In genomic region chr19:3540997-3541396, GRCm38 (mm10) we compare ENCODE assay signal across 28 mouse cellular contexts. TPM values are rescaled to one million over a fixed set of nuclear protein-coding genes. Genes with fewer than 3 reads are reported as not detected.
DNase-seq lines count a peak whose midpoint lies in the region; ATAC-seq and TF ChIP-seq lines count a peak whose summit lies in the region.
"Had no signal": no experiment of that assay in that cellular context is flagged by ENCODE, and none has a peak within 500 bp of the region (broad histone marks: within the 10 kb centered on the region; RNA-seq: fewer than 3 reads in every experiment).

No protein-coding gene starts in this region.

- H3K9me3 ChIP-seq in liver, embryonic 12.5 days (replicated peaks), result no peaks in the 10 kb centered on the region
- no peaks in the 10 kb centered on the region for H3K9me3 ChIP-seq in liver, postnatal 0 days (ENCODE audit: low read length)
- H3K9me3 ChIP-seq in liver, embryonic 15.5 days (replicated peaks), result no peaks in the 10 kb centered on the region
- H3K9me3 ChIP-seq: embryonic facial prominence, embryonic 13.5 days; embryonic facial prominence, embryonic 15.5 days; forebrain, embryonic 10.5 days; forebrain, embryonic 12.5 days; G1E had no signal

- intact Hi-C loops in heart, postnatal 36 days (cut with DNase I), result no loop called here

- no peak overlapping the region for H3K9ac ChIP-seq in liver, embryonic 12.5 days
- no peak overlapping the region for H3K9ac ChIP-seq in liver, postnatal 0 days (replicated peaks)
- H3K9ac ChIP-seq in liver, embryonic 15.5 days, result no peak overlapping the region
- H3K9ac ChIP-seq: embryonic facial prominence, embryonic 13.5 days; embryonic facial prominence, embryonic 15.5 days; forebrain, embryonic 12.5 days had no signal

- TF ChIP-seq CTCF in liver, postnatal 0 days (IDR thresholded peaks at IDR 0.05; ENCODE audit: low read depth), result no peak

- TF ChIP-seq EP300 in liver, postnatal 0 days (IDR thresholded peaks at IDR 0.05; ENCODE audit: low read depth), result no peak

- H3K36me3 ChIP-seq in liver, embryonic 12.5 days, result peaks cover 30% of the 10 kb centered on the region
- H3K36me3 ChIP-seq in liver, postnatal 0 days (replicated peaks; ENCODE audit: insufficient read depth, low read length), result 0 out of 2 replicates have a peak, but pooled peaks cover 3% of the 10 kb centered on the region
- peaks cover 32% of the 10 kb centered on the region for H3K36me3 ChIP-seq in liver, embryonic 15.5 days (replicated peaks)

- no peaks in the 10 kb centered on the region for H3K27me3 ChIP-seq in liver, embryonic 12.5 days (replicated peaks)
- no peaks in the 10 kb centered on the region for H3K27me3 ChIP-seq in liver, postnatal 0 days (ENCODE audit: insufficient read depth, low read length)
- no peaks in the 10 kb centered on the region for H3K27me3 ChIP-seq in liver, embryonic 15.5 days
- H3K27me3 ChIP-seq: CH12.LX; embryonic facial prominence, embryonic 13.5 days; embryonic facial prominence, embryonic 15.5 days; forebrain, embryonic 12.5 days had no signal

- H3K27ac ChIP-seq in liver, embryonic 12.5 days, result no peak overlapping the region
- H3K27ac ChIP-seq in liver, postnatal 0 days (ENCODE audit: low read depth), result no peak overlapping the region
- H3K27ac ChIP-seq in liver, embryonic 15.5 days (replicated peaks), result no peak overlapping the region
- H3K27ac ChIP-seq: embryonic facial prominence, embryonic 13.5 days; embryonic facial prominence, embryonic 15.5 days; forebrain, embryonic 10.5 days; forebrain, embryonic 12.5 days had no signal

- peak; percentile 48 for DNase-seq in heart, adult 11 months
- DNase-seq in heart, postnatal 36 days, result no peak
- DNase-seq in liver, postnatal 0 days, result no peak
- no peak for DNase-seq in kidney, postnatal 25 days
- DNase-seq in MN1 (ENCODE audit: low spot score), result no peak
- DNase-seq: adrenal gland, adult 2 months; adrenal gland, postnatal 10 days; adrenal gland, postnatal 25 days; B cell, adult 2 months; cerebellum, adult 11 months; cerebellum, adult 18-20 months; cerebellum, adult 8-10 months; cerebellum, adult 9-11 months; cerebellum, postnatal 14 days; cerebellum, postnatal 36 days; embryo, embryonic 11 days had no signal

- no peak overlapping the region for H3K4me2 ChIP-seq in liver, embryonic 12.5 days
- no peak overlapping the region for H3K4me2 ChIP-seq in liver, postnatal 0 days (ENCODE audit: low read depth, low read length)
- no peak overlapping the region for H3K4me2 ChIP-seq in liver, embryonic 15.5 days
- H3K4me2 ChIP-seq: embryonic facial prominence, embryonic 13.5 days; embryonic facial prominence, embryonic 15.5 days; forebrain, embryonic 12.5 days had no signal

- peaks cover 42% of the 10 kb centered on the region for H3K4me1 ChIP-seq in liver, embryonic 12.5 days
- peaks cover 20% of the 10 kb centered on the region for H3K4me1 ChIP-seq in liver, postnatal 0 days (ENCODE audit: insufficient read depth)
- H3K4me1 ChIP-seq in liver, embryonic 15.5 days (replicated peaks), result peaks cover 26% of the 10 kb centered on the region
- H3K4me1 ChIP-seq: forebrain, embryonic 10.5 days; forebrain, embryonic 12.5 days had no signal

- ATAC-seq in liver, embryonic 12.5 days, result peak; percentile 61
- ATAC-seq in liver, postnatal 0 days, result no peak
- peak; percentile 25; the same call in 1 of the 2 replicates for ATAC-seq in liver, embryonic 15.5 days (ENCODE audit: insufficient read depth)
- peak; percentile 79 for ATAC-seq in megakaryocyte-erythroid progenitor cell, adult 5-6 weeks (replicated peaks; ENCODE audit: low FRiP score, low TSS enrichment, poor library complexity, severe bottlenecking)
- ATAC-seq: CD4-positive, CD25-positive, alpha-beta regulatory T cell, adult 4 months; forebrain, embryonic 14.5 days had no signal

- H3K4me3 ChIP-seq in liver, embryonic 12.5 days, result no peak overlapping the region
- H3K4me3 ChIP-seq in liver, postnatal 0 days (ENCODE audit: low read depth, low read length), result no peak overlapping the region
- no peak overlapping the region for H3K4me3 ChIP-seq in liver, embryonic 15.5 days (replicated peaks)
- H3K4me3 ChIP-seq: embryonic facial prominence, embryonic 13.5 days; embryonic facial prominence, embryonic 15.5 days; erythroblast, embryonic 14.5 days; forebrain, embryonic 10.5 days; forebrain, embryonic 12.5 days had no signal

- WGBS in liver, embryonic 12.5 days (ENCODE audit: insufficient replicate concordance), result 60% methylated on average over 5 of the region's 5 CpGs
- WGBS in liver, postnatal 0 days (ENCODE audit: insufficient replicate concordance), result 70% methylated on average over 5 of the region's 5 CpGs
- 45% methylated on average over 5 of the region's 5 CpGs for WGBS in liver, embryonic 15.5 days (ENCODE audit: insufficient replicate concordance)

RNA-seq across cellular contexts. Expression of gene Ppp6r3, which starts 34.6 kb away (rescaled TPM):
- 10 to 100 TPM; 71.5 to 77.8 TPM for total RNA-seq in heart, postnatal 36 days (2021)
- 35.8 and 37.3 TPM in 2 replicates for polyA plus RNA-seq in liver, embryonic 12.5 days (2016; fragmentation: Nextera tagmentation; extraction: Ambion mirVana)
- 14.5 and 16.4 TPM in 2 replicates for polyA plus RNA-seq in liver, postnatal 0 days (2015; fragmentation: Nextera tagmentation; extraction: Ambion mirVana)
- 22.4 and 24.6 TPM in 2 replicates for polyA plus RNA-seq in liver, embryonic 15.5 days (2015; fragmentation: Nextera tagmentation; extraction: Ambion mirVana)
- 91.4 and 100 TPM in 2 replicates for total RNA-seq in megakaryocyte-erythroid progenitor cell, adult 5-6 weeks (2014; fragmentation: Nextera tagmentation)
- 90.3 and 96.6 TPM in 2 replicates for total RNA-seq in megakaryocyte-erythroid progenitor cell, adult 5-6 weeks (2017)
